Mouse (Mus musculus): ENCODE data around the gene Cyp4a30b. TPM values are rescaled to one million over a fixed set of nuclear protein-coding genes. Genes with fewer than 3 reads are reported as not detected.

Gene Cyp4a30b
- polyA plus RNA-seq, 1 experiment from 2014 or later, result not detected

- no peaks in the 10 kb centered on the region for H3K36me3 ChIP-seq (ENCODE audit: control insufficient read depth, insufficient read depth, low read length)
- ATAC-seq, result no peak
- H3K4me2 ChIP-seq (ENCODE audit: low read depth, low read length), result no peak overlapping the region
- H3K9me3 ChIP-seq (ENCODE audit: control insufficient read depth, low read length), result no peaks in the 10 kb centered on the region
- no peaks in the 10 kb centered on the region for H3K4me1 ChIP-seq (ENCODE audit: control insufficient read depth, insufficient read depth, low read length)
- no peak overlapping the region for H3K9ac ChIP-seq (ENCODE audit: low read depth, low read length)
- no peak overlapping the region for H3K27ac ChIP-seq (ENCODE audit: low read length)
- no peak overlapping the region for H3K4me3 ChIP-seq (ENCODE audit: low read length)
- WGBS, result 69% methylated on average over 4 of the region's 4 CpGs
- no peaks in the 10 kb centered on the region for H3K27me3 ChIP-seq (replicated peaks; ENCODE audit: control insufficient read depth, insufficient read depth, low read length)
These were observed 67.0 kb downstream of the Cyp4a30b start for GRCm38 (mm10) chr4:115519444-115519843.

Other genes with a start within 250 kb of the Cyp4a30b start
- not detected in 2 replicates for gene Cyp4a29, start 210.5 kb upstream of the Cyp4a30b start, polyA plus RNA-seq (2015; fragmentation: Nextera tagmentation; extraction: Ambion mirVana)
- 0.17 TPM in 1 of 2 replicates, not detected in the other for gene Cyp4a12a, start 153.6 kb upstream of the Cyp4a30b start, polyA plus RNA-seq (2015; fragmentation: Nextera tagmentation; extraction: Ambion mirVana)
- not detected in 2 replicates for gene Cyp4a12b, start 41.0 kb upstream of the Cyp4a30b start, polyA plus RNA-seq (2015; fragmentation: Nextera tagmentation; extraction: Ambion mirVana)
- gene Cyp4a14, start 43.5 kb downstream of the Cyp4a30b start, polyA plus RNA-seq (2015; fragmentation: Nextera tagmentation; extraction: Ambion mirVana), result not detected in 2 replicates
- 0.31 and 0.35 TPM in 2 replicates for gene Cyp4a10, start 65.7 kb downstream of the Cyp4a30b start, polyA plus RNA-seq (2015; fragmentation: Nextera tagmentation; extraction: Ambion mirVana)
- 0.05 TPM in 1 of 2 replicates, not detected in the other for gene Cyp4a31, start 111.0 kb downstream of the Cyp4a30b start, polyA plus RNA-seq (2015; fragmentation: Nextera tagmentation; extraction: Ambion mirVana)
- gene Cyp4a32, start 148.4 kb downstream of the Cyp4a30b start, polyA plus RNA-seq (2015; fragmentation: Nextera tagmentation; extraction: Ambion mirVana), result not detected in 2 replicates
- gene Cyp4b1, start 195.1 kb downstream of the Cyp4a30b start, polyA plus RNA-seq (2015; fragmentation: Nextera tagmentation; extraction: Ambion mirVana), result 2.1 and 2.4 TPM in 2 replicates

All from intestine, embryonic 16.5 days (tissue).